Mouse (Mus musculus) cerebellum, postnatal 36 days (tissue): ENCODE measurements around the gene Herc6.
"Not testable (repeated sequence)": the region's sequence is repeated elsewhere in the genome, so short reads cannot be mapped to it uniquely, and the experiment has no call there.

Source experiments
- DNase-seq, 2 experiments: peaks; one replicate each; pipeline ENCODE4 v3.0.0; 2021 to 2022; ENCODE audit warnings: mixed read lengths in 2 of 2

The Herc6 gene

GRCm38 (mm10) chr6:57580881-57581548, at the start of gene Herc6:
TSS of gene Herc6 (plus strand) at chr6:57581000.
- DNase-seq: peak; percentile 17 to 23

- DNase-seq: no peak
Observed at GRCm38 (mm10) chr6:57531011-57531410, 49.8 kb upstream of the Herc6 start.

GRCm38 (mm10) chr6:57531441-57531840, 49.4 kb upstream of the Herc6 start:
- DNase-seq: no peak

GRCm38 (mm10) chr6:57532022-57532421, 48.8 kb upstream of the Herc6 start:
- DNase-seq: no peak

GRCm38 (mm10) chr6:57533410-57533809, 47.4 kb upstream of the Herc6 start:
- DNase-seq: no peak

GRCm38 (mm10) chr6:57534231-57534610, 46.6 kb upstream of the Herc6 start:
- peak; percentile 38 to 40 for DNase-seq

- DNase-seq: peak; percentile 41 to 60
Observed at GRCm38 (mm10) chr6:57534611-57535286, 46.1 kb upstream of the Herc6 start.

GRCm38 (mm10) chr6:57535386-57535936, 45.3 kb upstream of the Herc6 start, which contains the start of gene Ppm1k:
TSS of gene Ppm1k (minus strand) at chr6:57535468.
- peak; percentile 97 to 98 for DNase-seq

- peak; percentile 25 to 43 for DNase-seq
Observed at GRCm38 (mm10) chr6:57535971-57536669, 44.7 kb upstream of the Herc6 start.

- DNase-seq: no peak
Observed at GRCm38 (mm10) chr6:57537887-57538286, 42.9 kb upstream of the Herc6 start.

- no peak for DNase-seq
Observed at GRCm38 (mm10) chr6:57540950-57541498, 39.8 kb upstream of the Herc6 start.

- no peak for DNase-seq
Observed at GRCm38 (mm10) chr6:57541737-57542335, 39.0 kb upstream of the Herc6 start.

- not testable (repeated sequence) for DNase-seq
Observed at GRCm38 (mm10) chr6:57543591-57543990, 37.2 kb upstream of the Herc6 start.

- no peak for DNase-seq
Observed at GRCm38 (mm10) chr6:57544866-57545265, 35.9 kb upstream of the Herc6 start.

- no peak for DNase-seq
Observed at GRCm38 (mm10) chr6:57551211-57551796, 29.5 kb upstream of the Herc6 start.

- no peak for DNase-seq
Observed at GRCm38 (mm10) chr6:57557796-57558317, 22.9 kb upstream of the Herc6 start.

- no peak for DNase-seq
Observed at GRCm38 (mm10) chr6:57563454-57563853, 17.3 kb upstream of the Herc6 start.

GRCm38 (mm10) chr6:57565452-57565851, 15.3 kb upstream of the Herc6 start:
- DNase-seq: no peak

GRCm38 (mm10) chr6:57567630-57568029, 13.2 kb upstream of the Herc6 start:
- no peak for DNase-seq

- peak in 1 of 2 experiments; percentile 53 for DNase-seq
Observed at GRCm38 (mm10) chr6:57570170-57570974, 10.4 kb upstream of the Herc6 start.

- DNase-seq: no peak
Observed at GRCm38 (mm10) chr6:57571587-57571986, 9.2 kb upstream of the Herc6 start.
